Comparison of ENCODE assay signal across 9 mouse cellular contexts in genomic region chr14:76623371-76623988, GRCm38 (mm10).
DNase-seq lines count a peak whose midpoint lies in the region; ATAC-seq lines count a peak whose summit lies in the region.
"Had no signal": no experiment of that assay in that cellular context is flagged by ENCODE, and none has a peak within 500 bp of the region (broad histone marks: within the 10 kb centered on the region; RNA-seq: fewer than 3 reads in every experiment).

No protein-coding gene starts in this region.

- no peaks in the 10 kb centered on the region for H3K27me3 ChIP-seq in kidney, embryonic 15.5 days
- H3K27me3 ChIP-seq in forebrain, embryonic 10.5 days (ENCODE audit: poor library complexity, severe bottlenecking) = no peaks in the 10 kb centered on the region
- no peaks in the 10 kb centered on the region for H3K27me3 ChIP-seq in limb, embryonic 15.5 days

- no peak for DNase-seq in kidney, postnatal 14 days
- DNase-seq in forebrain, embryonic 10.5 days (ENCODE audit: extremely low spot score, low spot score) = peak; percentile 24
- DNase-seq in neural tube, embryonic 10.5 days (ENCODE audit: extremely low spot score, low spot score) = peak; percentile 47
- DNase-seq in urinary bladder, postnatal 14 days (ENCODE audit: low spot score) = no peak
- no peak for DNase-seq in gastrocnemius, postnatal 36 days

- 15% methylated on average over 10 of the region's 10 CpGs for WGBS in kidney, embryonic 15.5 days
- WGBS in forebrain, embryonic 10.5 days = 43% methylated on average over 10 of the region's 10 CpGs
- 20% methylated on average over 10 of the region's 10 CpGs for WGBS in limb, embryonic 15.5 days

- H3K9me3 ChIP-seq in kidney, embryonic 15.5 days (replicated peaks) = no peaks in the 10 kb centered on the region
- H3K9me3 ChIP-seq in forebrain, embryonic 10.5 days = no peaks in the 10 kb centered on the region
- no peaks in the 10 kb centered on the region for H3K9me3 ChIP-seq in limb, embryonic 15.5 days

- H3K9ac ChIP-seq in kidney, embryonic 15.5 days = no peak overlapping the region; the same call in 1 of the 2 replicates
- H3K9ac ChIP-seq in limb, embryonic 15.5 days = no peak overlapping the region

- peak overlapping the region; percentile 91 for H3K27ac ChIP-seq in kidney, embryonic 15.5 days
- H3K27ac ChIP-seq in forebrain, embryonic 10.5 days = peak overlapping the region; percentile 87
- peak overlapping the region; percentile 79 for H3K27ac ChIP-seq in limb, embryonic 15.5 days
- H3K27ac ChIP-seq: macrophage had no signal

- peak overlapping the region; percentile 38 for H3K4me2 ChIP-seq in kidney, embryonic 15.5 days
- peak overlapping the region; percentile 28; the same call in 1 of the 2 replicates for H3K4me2 ChIP-seq in limb, embryonic 15.5 days

- H3K36me3 ChIP-seq in kidney, embryonic 15.5 days = no peaks in the 10 kb centered on the region
- H3K36me3 ChIP-seq in forebrain, embryonic 10.5 days (replicated peaks) = no peaks in the 10 kb centered on the region
- no peaks in the 10 kb centered on the region for H3K36me3 ChIP-seq in limb, embryonic 15.5 days

- peaks cover 65% of the 10 kb centered on the region for H3K4me1 ChIP-seq in kidney, embryonic 15.5 days
- peaks cover 61% of the 10 kb centered on the region for H3K4me1 ChIP-seq in forebrain, embryonic 10.5 days
- H3K4me1 ChIP-seq in limb, embryonic 15.5 days = peaks cover 56% of the 10 kb centered on the region

- intact Hi-C loops in gastrocnemius, postnatal 36 days (cut with DNase I) = no loop called here

- no peak for ATAC-seq in kidney, embryonic 15.5 days (replicated peaks; ENCODE audit: low FRiP score)
- no peak for ATAC-seq in limb, embryonic 15.5 days (ENCODE audit: insufficient number of reproducible peaks, low FRiP score, low TSS enrichment, low read depth)
- no peak for ATAC-seq in cerebellum, adult (ENCODE audit: insufficient number of reproducible peaks, low FRiP score, low TSS enrichment)

- no peak overlapping the region for H3K4me3 ChIP-seq in kidney, embryonic 15.5 days (replicated peaks)
- peak overlapping the region; percentile 20 for H3K4me3 ChIP-seq in forebrain, embryonic 10.5 days
- no peak overlapping the region for H3K4me3 ChIP-seq in limb, embryonic 15.5 days

Comparison
In these comparisons a context has a peak if more than half of its experiments do, and no peak if none do; other contexts are left out.
1. DNase-seq: peak in forebrain, embryonic 10.5 days (single experiment) and neural tube, embryonic 10.5 days (single experiment); none in kidney, postnatal 14 days (single experiment), urinary bladder, postnatal 14 days (single experiment) and gastrocnemius, postnatal 36 days (0 of 2).
2. Peak in every context shown above with its lines, with median percentiles within 50 percentile points of each other: H3K27ac ChIP-seq.